8 mouse cellular contexts compared by ENCODE assay signal in the genomic region with DNA sequence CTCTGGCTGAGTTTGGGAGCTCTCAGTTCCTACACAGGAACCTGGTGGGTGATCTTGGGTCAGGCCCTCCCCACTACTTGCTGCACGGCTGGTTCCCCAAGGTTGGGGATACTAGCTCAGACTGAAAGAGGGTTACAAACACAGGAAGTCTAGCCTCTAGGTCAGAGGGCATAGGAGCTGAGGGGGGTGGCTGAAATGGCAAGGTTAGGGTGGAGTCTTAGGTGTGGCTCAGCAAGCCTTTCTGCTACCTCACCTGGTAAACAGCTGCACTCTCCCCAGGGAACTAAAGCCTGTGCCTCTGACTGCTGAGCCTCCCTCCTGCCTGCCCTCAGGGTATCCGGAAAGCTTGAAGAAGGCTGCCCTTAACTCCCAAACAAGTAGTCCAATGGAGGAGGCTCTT. TPM values are rescaled to one million over a fixed set of nuclear protein-coding genes. Genes with fewer than 3 reads are reported as not detected.
DNase-seq lines count a peak whose midpoint lies in the region; ATAC-seq and TF ChIP-seq lines count a peak whose summit lies in the region.

No protein-coding gene starts in this region.

- no peak for ATAC-seq in hindbrain, embryonic 13.5 days (ENCODE audit: low FRiP score)
- no peak for ATAC-seq in liver, postnatal 0 days

- peak overlapping the region; percentile 68 for H3K4me2 ChIP-seq in hindbrain, embryonic 13.5 days
- peak overlapping the region; percentile 99 for H3K4me2 ChIP-seq in liver, postnatal 0 days (ENCODE audit: low read depth, low read length)

- DNase-seq in adrenal gland, adult (ENCODE audit: inconsistent age in 2 of 2, low spot score in 1 of 2) = peak; percentile 15 to 48
- no peak for DNase-seq in adrenal gland, postnatal 25 days
- DNase-seq in embryonic facial prominence, embryonic 10.5 days (ENCODE audit: low spot score) = peak; percentile 34
- DNase-seq in liver, postnatal 0 days = no peak
- DNase-seq in layer of hippocampus, adult 9-11 months = no peak
- no peak for DNase-seq in gastrocnemius, adult 18-20 months (ENCODE audit: low spot score)

- peak overlapping the region; percentile 98 for H3K9ac ChIP-seq in hindbrain, embryonic 13.5 days
- H3K9ac ChIP-seq in liver, postnatal 0 days (replicated peaks) = peak overlapping the region; percentile 41

- TF ChIP-seq CTCF in liver, postnatal 0 days (IDR thresholded peaks at IDR 0.05; ENCODE audit: low read depth) = no peak
- TF ChIP-seq CTCF in olfactory bulb, adult 2 months (IDR thresholded peaks at IDR 0.05; ENCODE audit: insufficient read depth, low read depth, low read length) = no peak

- H3K27me3 ChIP-seq in embryonic facial prominence, embryonic 10.5 days (replicated peaks; ENCODE audit: low read depth, poor library complexity, severe bottlenecking) = no peaks in the 10 kb centered on the region
- H3K27me3 ChIP-seq in hindbrain, embryonic 13.5 days = no peaks in the 10 kb centered on the region
- H3K27me3 ChIP-seq in liver, postnatal 0 days (ENCODE audit: insufficient read depth, low read length) = no peaks in the 10 kb centered on the region

- no peak for TF ChIP-seq POLR2A in olfactory bulb, adult 2 months (IDR thresholded peaks at IDR 0.05; ENCODE audit: insufficient read depth, low read depth, low read length)

- peak overlapping the region; percentile 70 for H3K4me3 ChIP-seq in embryonic facial prominence, embryonic 10.5 days
- H3K4me3 ChIP-seq in hindbrain, embryonic 13.5 days = peak overlapping the region; percentile 62
- H3K4me3 ChIP-seq in liver, postnatal 0 days (ENCODE audit: low read depth, low read length) = no peak overlapping the region
- H3K4me3 ChIP-seq in olfactory bulb, adult 2 months (ENCODE audit: insufficient read depth, low read depth, low read length) = 0 out of 2 replicates have a peak overlapping the region, but pooled peaks have one; percentile 2

- no peak for TF ChIP-seq EP300 in liver, postnatal 0 days (IDR thresholded peaks at IDR 0.05; ENCODE audit: low read depth)

- H3K36me3 ChIP-seq in embryonic facial prominence, embryonic 10.5 days (replicated peaks) = peaks cover 17% of the 10 kb centered on the region
- H3K36me3 ChIP-seq in hindbrain, embryonic 13.5 days = peaks cover 13% of the 10 kb centered on the region
- no peaks in the 10 kb centered on the region for H3K36me3 ChIP-seq in liver, postnatal 0 days (replicated peaks; ENCODE audit: insufficient read depth, low read length)

- WGBS in embryonic facial prominence, embryonic 10.5 days = 36% methylated on average over 2 of the region's 2 CpGs
- WGBS in hindbrain, embryonic 13.5 days = 83% methylated on average over 2 of the region's 2 CpGs
- WGBS in liver, postnatal 0 days (ENCODE audit: insufficient replicate concordance) = 45% methylated on average over 2 of the region's 2 CpGs
- WGBS in olfactory bulb, adult 2 months = 66% methylated on average over 2 of the region's 2 CpGs

- peak overlapping the region; percentile 99 for H3K27ac ChIP-seq in embryonic facial prominence, embryonic 10.5 days (replicated peaks)
- H3K27ac ChIP-seq in hindbrain, embryonic 13.5 days = peak overlapping the region; percentile 96
- peak overlapping the region; percentile 95 for H3K27ac ChIP-seq in liver, postnatal 0 days (ENCODE audit: low read depth)
- no peak overlapping the region for H3K27ac ChIP-seq in olfactory bulb, adult 2 months (ENCODE audit: insufficient read depth, low read depth, low read length)

- H3K4me1 ChIP-seq in embryonic facial prominence, embryonic 10.5 days = peaks cover 23% of the 10 kb centered on the region
- H3K4me1 ChIP-seq in hindbrain, embryonic 13.5 days (replicated peaks) = peaks cover 20% of the 10 kb centered on the region
- peaks cover 15% of the 10 kb centered on the region for H3K4me1 ChIP-seq in liver, postnatal 0 days (ENCODE audit: insufficient read depth)
- peaks cover 6% of the 10 kb centered on the region for H3K4me1 ChIP-seq in olfactory bulb, adult 2 months (ENCODE audit: control insufficient read depth, insufficient read depth, low read length)

- H3K9me3 ChIP-seq in embryonic facial prominence, embryonic 10.5 days = no peaks in the 10 kb centered on the region
- H3K9me3 ChIP-seq in hindbrain, embryonic 13.5 days = no peaks in the 10 kb centered on the region
- no peaks in the 10 kb centered on the region for H3K9me3 ChIP-seq in liver, postnatal 0 days (ENCODE audit: low read length)

RNA-seq across cellular contexts. Expression of gene Ppdpf, which starts 1.6 kb away (rescaled TPM):
- 79.5 and 82.6 TPM in 2 replicates for total RNA-seq in adrenal gland, postnatal 25 days (2021)
- polyA plus RNA-seq in embryonic facial prominence, embryonic 10.5 days (2016; fragmentation: Nextera tagmentation; extraction: Ambion mirVana) = 351 and 375 TPM in 2 replicates
- polyA plus RNA-seq in hindbrain, embryonic 13.5 days (2015; fragmentation: Nextera tagmentation; extraction: Ambion mirVana) = 444 TPM in 2 replicates
- polyA plus RNA-seq in liver, postnatal 0 days (2015; fragmentation: Nextera tagmentation; extraction: Ambion mirVana) = 120 and 125 TPM in 2 replicates
- not detected in 2 replicates for polyA plus RNA-seq in olfactory bulb, adult 2 months (2012; ENCODE audit: insufficient read depth, insufficient read length, low replicate concordance, missing spikeins)
- 10 to 100 TPM; 41.7 to 44.5 TPM for total RNA-seq in gastrocnemius, adult 18-20 months (2021)

RNA-seq across cellular contexts. Expression of gene Ptk6, which starts 13.9 kb away (rescaled TPM):
- total RNA-seq in adrenal gland, postnatal 25 days (2021) = not detected in 2 replicates
- polyA plus RNA-seq in embryonic facial prominence, embryonic 10.5 days (2016; fragmentation: Nextera tagmentation; extraction: Ambion mirVana) = not detected in 2 replicates
- polyA plus RNA-seq in hindbrain, embryonic 13.5 days (2015; fragmentation: Nextera tagmentation; extraction: Ambion mirVana) = not detected in 2 replicates
- 0.20 and 0.27 TPM in 2 replicates for polyA plus RNA-seq in liver, postnatal 0 days (2015; fragmentation: Nextera tagmentation; extraction: Ambion mirVana)
- not detected in 2 replicates for polyA plus RNA-seq in olfactory bulb, adult 2 months (2012; ENCODE audit: insufficient read depth, insufficient read length, low replicate concordance, missing spikeins)
- not detected for total RNA-seq in gastrocnemius, adult 18-20 months (2021)

RNA-seq across cellular contexts. Expression of gene Srms, which starts 24.3 kb away (rescaled TPM):
- 0.58 TPM in 1 of 2 replicates, not detected in the other for total RNA-seq in adrenal gland, postnatal 25 days (2021)
- polyA plus RNA-seq in embryonic facial prominence, embryonic 10.5 days (2016; fragmentation: Nextera tagmentation; extraction: Ambion mirVana) = 0.05 and 0.16 TPM in 2 replicates
- 0.19 and 0.25 TPM in 2 replicates for polyA plus RNA-seq in hindbrain, embryonic 13.5 days (2015; fragmentation: Nextera tagmentation; extraction: Ambion mirVana)
- 0.35 and 0.44 TPM in 2 replicates for polyA plus RNA-seq in liver, postnatal 0 days (2015; fragmentation: Nextera tagmentation; extraction: Ambion mirVana)
- polyA plus RNA-seq in olfactory bulb, adult 2 months (2012; ENCODE audit: insufficient read depth, insufficient read length, low replicate concordance, missing spikeins) = not detected in 2 replicates
- total RNA-seq in gastrocnemius, adult 18-20 months (2021) = under 1 TPM; 0.19 to 0.21 TPM

RNA-seq across cellular contexts. Expression of gene Fndc11, which starts 31.1 kb away (rescaled TPM):
- total RNA-seq in adrenal gland, postnatal 25 days (2021) = 0.43 and 0.67 TPM in 2 replicates
- 0.25 and 0.26 TPM in 2 replicates for polyA plus RNA-seq in embryonic facial prominence, embryonic 10.5 days (2016; fragmentation: Nextera tagmentation; extraction: Ambion mirVana)
- 0.19 TPM in 1 of 2 replicates, not detected in the other for polyA plus RNA-seq in hindbrain, embryonic 13.5 days (2015; fragmentation: Nextera tagmentation; extraction: Ambion mirVana)
- polyA plus RNA-seq in liver, postnatal 0 days (2015; fragmentation: Nextera tagmentation; extraction: Ambion mirVana) = 0.09 TPM in 1 of 2 replicates, not detected in the other
- polyA plus RNA-seq in olfactory bulb, adult 2 months (2012; ENCODE audit: insufficient read depth, insufficient read length, low replicate concordance, missing spikeins) = not detected in 2 replicates
- not detected for total RNA-seq in gastrocnemius, adult 18-20 months (2021)

RNA-seq across cellular contexts. Expression of gene Eef1a2, which starts 31.9 kb away (rescaled TPM):
- total RNA-seq in adrenal gland, postnatal 25 days (2021) = 38.2 and 49.3 TPM in 2 replicates
- polyA plus RNA-seq in embryonic facial prominence, embryonic 10.5 days (2016; fragmentation: Nextera tagmentation; extraction: Ambion mirVana) = 0.11 TPM in 1 of 2 replicates, not detected in the other
- 6.4 and 6.7 TPM in 2 replicates for polyA plus RNA-seq in hindbrain, embryonic 13.5 days (2015; fragmentation: Nextera tagmentation; extraction: Ambion mirVana)
- 0.05 TPM in 1 of 2 replicates, not detected in the other for polyA plus RNA-seq in liver, postnatal 0 days (2015; fragmentation: Nextera tagmentation; extraction: Ambion mirVana)
- polyA plus RNA-seq in olfactory bulb, adult 2 months (2012; ENCODE audit: insufficient read depth, insufficient read length, low replicate concordance, missing spikeins) = 147 TPM in 1 of 2 replicates, not detected in the other
- 1,000 to 10,000 TPM; 2,039 to 2,096 TPM for total RNA-seq in gastrocnemius, adult 18-20 months (2021)

Comparison
In these comparisons a context has a peak if more than half of its experiments do, and no peak if none do; other contexts are left out.
1. DNase-seq: peak in adrenal gland, adult (2 of 2) and embryonic facial prominence, embryonic 10.5 days (single experiment); none in adrenal gland, postnatal 25 days (single experiment), liver, postnatal 0 days (single experiment), layer of hippocampus, adult 9-11 months (single experiment) and gastrocnemius, adult 18-20 months (single experiment).